Comparison of ENCODE assay signal across 1 mouse cellular context in the genomic region with DNA sequence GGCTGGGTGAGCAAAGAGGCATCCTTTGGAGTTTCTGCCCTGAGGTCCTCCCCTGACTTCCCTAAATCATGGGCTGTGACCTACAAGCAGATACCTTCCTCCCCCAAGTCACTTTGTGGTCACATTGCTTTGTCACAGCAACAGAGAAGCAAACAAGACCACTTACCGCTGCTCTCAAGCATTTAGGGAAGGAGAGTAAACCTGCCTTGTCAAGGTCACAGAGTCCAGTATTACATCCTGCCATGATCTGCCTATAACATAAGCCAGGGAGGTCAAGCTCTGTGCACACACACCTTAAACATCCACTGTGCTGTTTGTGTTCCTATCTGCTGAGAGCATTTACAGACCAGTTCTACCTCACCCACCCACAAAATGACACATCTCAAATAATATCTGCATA.
TF ChIP-seq lines count a peak whose summit lies in the region.

No protein-coding gene starts in this region.

TF ChIP-seq in MEL, 35 proteins besides CTCF, POLR2A, EP300 and RAD21 (continued from another document):
- TF ChIP-seq MYB (IDR thresholded peaks at IDR 0.05; ENCODE audit: low read depth, low read length) (no peak), KAT2A (conservative IDR thresholded peaks at IDR 0.05; ENCODE audit: low read depth, low read length) (no peak), ZC3H11A (IDR thresholded peaks at IDR 0.05; ENCODE audit: low read depth, low read length) (no peak), GABPA (IDR thresholded peaks at IDR 0.05; ENCODE audit: low read depth, low read length) (no peak), MAZ (IDR thresholded peaks at IDR 0.05; ENCODE audit: low read depth, low read length) (0 out of 2 replicates have a peak, but pooled peaks have one; percentile 14), CHD1 (IDR thresholded peaks at IDR 0.05; ENCODE audit: low read depth, low read length) (no peak), ZMIZ1 (IDR thresholded peaks at IDR 0.05; ENCODE audit: low read depth, low read length) (no peak), UBTF (IDR thresholded peaks at IDR 0.05; ENCODE audit: borderline replicate concordance, insufficient read depth, low read depth, low read length) (no peak), E2F4 (IDR thresholded peaks at IDR 0.05; ENCODE audit: borderline replicate concordance, low read depth, low read length) (no peak), MXI1 (IDR thresholded peaks at IDR 0.05; ENCODE audit: low read depth, low read length) (no peak), JUND (IDR thresholded peaks at IDR 0.05; ENCODE audit: low read depth, low read length) (no peak), HCFC1 (IDR thresholded peaks at IDR 0.05; ENCODE audit: low read depth, low read length) (0 out of 2 replicates have a peak, but pooled peaks have one; percentile 27), ETS1 (IDR thresholded peaks at IDR 0.05; ENCODE audit: low read depth, low read length) (peak; percentile 63; the same call in 1 of the 2 replicates), USF1 (IDR thresholded peaks at IDR 0.05; ENCODE audit: low read depth, low read length) (peak; percentile 33; the same call in 1 of the 2 replicates), MEF2A (IDR thresholded peaks at IDR 0.05; ENCODE audit: extremely low read depth, insufficient replicate concordance, low read depth, low read length, poor library complexity, severe bottlenecking) (no peak), ZNF384 (IDR thresholded peaks at IDR 0.05; ENCODE audit: low read depth, low read length) (no peak), CHD2 (IDR thresholded peaks at IDR 0.05; ENCODE audit: low read length) (no peak), TAL1 (IDR thresholded peaks at IDR 0.05; ENCODE audit: low read length) (no peak), RCOR1 (IDR thresholded peaks at IDR 0.05; ENCODE audit: low read depth, low read length) (peak; percentile 58; the same call in 1 of the 2 replicates), NELFE (IDR thresholded peaks at IDR 0.05; ENCODE audit: low read depth, low read length) (no peak), MYC (IDR thresholded peaks at IDR 0.05; ENCODE audit: low read depth, low read length) (no peak; the same call in 1 of the 2 replicates), USF2 (IDR thresholded peaks at IDR 0.05; ENCODE audit: borderline replicate concordance in 1 of 2, insufficient read depth in 1 of 2, low read depth in 1 of 2, low read length in 2 of 2) (no peak), ELF1 (IDR thresholded peaks at IDR 0.05; ENCODE audit: low read depth, low read length) (no peak), TCF12 (IDR thresholded peaks at IDR 0.05; ENCODE audit: low read depth, low read length) (no peak), MAX (IDR thresholded peaks at IDR 0.05; ENCODE audit: low read length) (no peak; the same call in 1 of the 2 replicates)
TF ChIP-seq in MEL: peak in this region for 7.
